Mouse (Mus musculus) neural tube, embryonic 12.5 days (tissue): ENCODE measurements around the gene Sec24d. TPM values are rescaled to one million over a fixed set of nuclear protein-coding genes. Genes with fewer than 3 reads are reported as not detected.
"Not testable (repeated sequence)": the region's sequence is repeated elsewhere in the genome, so short reads cannot be mapped to it uniquely, and the experiment has no call there.

Source experiments
- ATAC-seq: fragments of 200-750 bp; cut with Nextera tagmentation; 2 replicates; pipeline ENCODE4 v1.8.0; 2017; ENCODE audit warnings: low read depth, mild to moderate bottlenecking, moderate TSS enrichment, moderate library complexity; ENCODE audit not compliant: low FRiP score
- H3K27ac ChIP-seq: fragments of 300-500 bp; sonication (generic); 2 replicates; pipeline ENCODE4 v1.5.1; 2016
- H3K27me3 ChIP-seq: fragments of 300-500 bp; sonication (generic); replicated peaks from 2 replicates; pipeline ENCODE4 v1.6.1; 2016; ENCODE audit warnings: mild to moderate bottlenecking
- H3K36me3 ChIP-seq: fragments of 300-500 bp; sonication (generic); 2 replicates; pipeline ENCODE4 v1.6.1; 2016; ENCODE audit warnings: mild to moderate bottlenecking
- H3K4me1 ChIP-seq: fragments of 300-500 bp; sonication (generic); 2 replicates; pipeline ENCODE4 v1.6.1; 2016
- H3K4me2 ChIP-seq: fragments of 300-500 bp; sonication (generic); replicated peaks from 2 replicates; pipeline ENCODE4 v1.6.1; 2016; ENCODE audit warnings: mild to moderate bottlenecking
- H3K4me3 ChIP-seq: fragments of 300-500 bp; sonication (generic); 2 replicates; pipeline ENCODE4 v1.5.1; 2016
- H3K9ac ChIP-seq: fragments of 300-500 bp; sonication (generic); 2 replicates; pipeline ENCODE4 v1.6.1; 2016; ENCODE audit warnings: mild to moderate bottlenecking
- H3K9me3 ChIP-seq: fragments of 300-500 bp; sonication (generic); 2 replicates; pipeline ENCODE4 v1.6.1; 2016; ENCODE audit warnings: mild to moderate bottlenecking
- WGBS: fragments of 180-500 bp; shearing (Covaris S2); methylation state at CpG from one replicate; pipeline ENCODE4 v1.1.7; 2016; 5-methylcytosine and 5-hydroxymethylcytosine counted together
- polyA plus RNA-seq: library from polyadenylated mRNA; unstranded; fragments of >200 nt; fragmentation: Nextera tagmentation; extraction: Ambion mirVana; gene quantifications from 2 replicates; pipeline ENCODE4 v1.2.1, GENCODE M21; 2016

Gene Sec24d
- polyA plus RNA-seq, 1 experiment from 2014 or later = 24.2 TPM

GRCm38 (mm10) chr3:123385486-123386156 lies 118.4 kb downstream of the Sec24d start, which contains the start of gene Mettl14:
TSS of gene Mettl14 (minus strand) at chr3:123386108.
- Histone ChIP-seq H3K9me3 (no peaks in the 10 kb centered on the region), H3K27ac (peak within 1 kb of the TSS; percentile 64; the same call in 1 of the 2 replicates), H3K36me3 (peaks cover 9% of the 10 kb centered on the region), H3K27me3 (no peaks in the 10 kb centered on the region), H3K4me3 (peak within 1 kb of the TSS; percentile 68), H3K4me1 (peaks cover 16% of the 10 kb centered on the region), H3K4me2 (peak within 1 kb of the TSS; percentile 69), H3K9ac (peak within 1 kb of the TSS; percentile 67)
- ATAC-seq = peak; percentile 99
- under 1% methylated on average over 41 of the region's 41 CpGs for WGBS

- not testable (repeated sequence) for H3K9me3 ChIP-seq, H3K9ac ChIP-seq, H3K27me3 ChIP-seq, H3K36me3 ChIP-seq, H3K27ac ChIP-seq
- WGBS = 19% methylated on average over 12 of the region's 12 CpGs
- peak; percentile 83 for ATAC-seq
- Histone ChIP-seq H3K4me1 (peaks cover 16% of the 10 kb centered on the region), H3K4me2 (peak overlapping the region; percentile 57), H3K4me3 (peak overlapping the region; percentile 68)
Measured at GRCm38 (mm10) chr3:123386157-123386780, 119.0 kb downstream of the Sec24d start.

GRCm38 (mm10) chr3:123391180-123391579 lies 123.9 kb downstream of the Sec24d start:
- Histone ChIP-seq H3K4me1 (no peaks in the 10 kb centered on the region), H3K36me3 (no peaks in the 10 kb centered on the region), H3K27ac (no peak overlapping the region), H3K9ac (no peak overlapping the region), H3K4me2 (no peak overlapping the region), H3K4me3 (no peak overlapping the region), H3K9me3 (no peaks in the 10 kb centered on the region), H3K27me3 (no peaks in the 10 kb centered on the region)
- ATAC-seq = no peak
- WGBS = 80% methylated on average over 4 of the region's 4 CpGs

GRCm38 (mm10) chr3:123395611-123396010 lies 128.4 kb downstream of the Sec24d start:
- Histone ChIP-seq H3K36me3 (no peaks in the 10 kb centered on the region), H3K4me1 (no peaks in the 10 kb centered on the region), H3K4me2 (no peak overlapping the region), H3K27ac (no peak overlapping the region), H3K27me3 (no peaks in the 10 kb centered on the region), H3K9ac (no peak overlapping the region), H3K4me3 (no peak overlapping the region), H3K9me3 (no peaks in the 10 kb centered on the region)
- ATAC-seq = no peak
- 85% methylated on average over 5 of the region's 5 CpGs for WGBS

- H3K4me1 ChIP-seq = no peaks in the 10 kb centered on the region
- ATAC-seq = no peak
- H3K36me3 ChIP-seq = no peaks in the 10 kb centered on the region
- no peak overlapping the region for H3K4me3 ChIP-seq
- no peak overlapping the region for H3K27ac ChIP-seq
- H3K4me2 ChIP-seq = no peak overlapping the region
- H3K9me3 ChIP-seq = no peaks in the 10 kb centered on the region
- H3K27me3 ChIP-seq = no peaks in the 10 kb centered on the region
- H3K9ac ChIP-seq = no peak overlapping the region
- 81% methylated on average over 9 of the region's 9 CpGs for WGBS
Measured at GRCm38 (mm10) chr3:123397562-123398481, 130.6 kb downstream of the Sec24d start.

GRCm38 (mm10) chr3:123404945-123405344 lies 137.7 kb downstream of the Sec24d start:
- no peaks in the 10 kb centered on the region for H3K27me3 ChIP-seq
- ATAC-seq = no peak
- no peaks in the 10 kb centered on the region for H3K9me3 ChIP-seq
- no peak overlapping the region for H3K4me3 ChIP-seq
- H3K27ac ChIP-seq = no peak overlapping the region
- H3K36me3 ChIP-seq = no peaks in the 10 kb centered on the region
- H3K4me1 ChIP-seq = no peaks in the 10 kb centered on the region
- WGBS = 75% methylated on average over 3 of the region's 3 CpGs
- no peak overlapping the region for H3K4me2 ChIP-seq
- no peak overlapping the region for H3K9ac ChIP-seq

- no peak overlapping the region for H3K9ac ChIP-seq
- H3K4me3 ChIP-seq = no peak overlapping the region
- H3K27ac ChIP-seq = no peak overlapping the region
- H3K27me3 ChIP-seq = no peaks in the 10 kb centered on the region
- no peaks in the 10 kb centered on the region for H3K9me3 ChIP-seq
- no peaks in the 10 kb centered on the region for H3K36me3 ChIP-seq
- WGBS = 73% methylated on average over 6 of the region's 6 CpGs
- no peak overlapping the region for H3K4me2 ChIP-seq
- no peaks in the 10 kb centered on the region for H3K4me1 ChIP-seq
- no peak for ATAC-seq
Measured at GRCm38 (mm10) chr3:123411821-123412578, 144.7 kb downstream of the Sec24d start.

- H3K27ac ChIP-seq = no peak overlapping the region
- H3K4me1 ChIP-seq = no peaks in the 10 kb centered on the region
- H3K27me3 ChIP-seq = no peaks in the 10 kb centered on the region
- H3K9me3 ChIP-seq = no peaks in the 10 kb centered on the region
- no peak overlapping the region for H3K9ac ChIP-seq
- H3K36me3 ChIP-seq = no peaks in the 10 kb centered on the region
- no peak overlapping the region for H3K4me3 ChIP-seq
- WGBS = 46% methylated on average over 5 of the region's 5 CpGs
- no peak for ATAC-seq
- no peak overlapping the region for H3K4me2 ChIP-seq
Measured at GRCm38 (mm10) chr3:123413173-123413572, 145.9 kb downstream of the Sec24d start.

Other genes starting within 250 kb of the Sec24d start
- gene Myoz2, start 232.4 kb upstream of the Sec24d start, polyA plus RNA-seq = 2.6 and 3.2 TPM in 2 replicates
- 2.5 and 3.5 TPM in 2 replicates for gene Synpo2, start 31.3 kb upstream of the Sec24d start, polyA plus RNA-seq
- gene Mettl14, start 118.7 kb downstream of the Sec24d start, polyA plus RNA-seq = 30.4 and 34.2 TPM in 2 replicates
- gene Prss12, start 179.5 kb downstream of the Sec24d start, polyA plus RNA-seq = 12.1 and 13.0 TPM in 2 replicates